Mouse (Mus musculus) heart, adult 2 months (tissue): Measurements from ENCODE around the gene Atp13a3.

Experiments used
- CTCF ChIP-seq: fragments of 200-600 bp; IDR thresholded peaks from 2 replicates; pipeline ENCODE4 v1.8.1; 2022; ENCODE audit warnings: antibody characterized with exemption, mild to moderate bottlenecking, moderate library complexity
- POLR2A ChIP-seq: fragments of 200-500 bp; IDR thresholded peaks from 2 replicates; pipeline ENCODE4 v1.6.1; 2011; ENCODE audit warnings: mild to moderate bottlenecking, low read depth, low read length, control low read depth; ENCODE audit not compliant: insufficient read depth

GRCm38 (mm10) chr16:30442451-30442850, 36.7 kb upstream of the Atp13a3 start:
- no peak for TF ChIP-seq POLR2A
- TF ChIP-seq CTCF = no peak
